Mouse (Mus musculus): Measurements from ENCODE around the gene Lrrc42. TPM values are rescaled to one million over a fixed set of nuclear protein-coding genes. Genes with fewer than 3 reads are reported as not detected.

Gene Lrrc42
- 37.2 TPM for total RNA-seq (2023)

DNA sequence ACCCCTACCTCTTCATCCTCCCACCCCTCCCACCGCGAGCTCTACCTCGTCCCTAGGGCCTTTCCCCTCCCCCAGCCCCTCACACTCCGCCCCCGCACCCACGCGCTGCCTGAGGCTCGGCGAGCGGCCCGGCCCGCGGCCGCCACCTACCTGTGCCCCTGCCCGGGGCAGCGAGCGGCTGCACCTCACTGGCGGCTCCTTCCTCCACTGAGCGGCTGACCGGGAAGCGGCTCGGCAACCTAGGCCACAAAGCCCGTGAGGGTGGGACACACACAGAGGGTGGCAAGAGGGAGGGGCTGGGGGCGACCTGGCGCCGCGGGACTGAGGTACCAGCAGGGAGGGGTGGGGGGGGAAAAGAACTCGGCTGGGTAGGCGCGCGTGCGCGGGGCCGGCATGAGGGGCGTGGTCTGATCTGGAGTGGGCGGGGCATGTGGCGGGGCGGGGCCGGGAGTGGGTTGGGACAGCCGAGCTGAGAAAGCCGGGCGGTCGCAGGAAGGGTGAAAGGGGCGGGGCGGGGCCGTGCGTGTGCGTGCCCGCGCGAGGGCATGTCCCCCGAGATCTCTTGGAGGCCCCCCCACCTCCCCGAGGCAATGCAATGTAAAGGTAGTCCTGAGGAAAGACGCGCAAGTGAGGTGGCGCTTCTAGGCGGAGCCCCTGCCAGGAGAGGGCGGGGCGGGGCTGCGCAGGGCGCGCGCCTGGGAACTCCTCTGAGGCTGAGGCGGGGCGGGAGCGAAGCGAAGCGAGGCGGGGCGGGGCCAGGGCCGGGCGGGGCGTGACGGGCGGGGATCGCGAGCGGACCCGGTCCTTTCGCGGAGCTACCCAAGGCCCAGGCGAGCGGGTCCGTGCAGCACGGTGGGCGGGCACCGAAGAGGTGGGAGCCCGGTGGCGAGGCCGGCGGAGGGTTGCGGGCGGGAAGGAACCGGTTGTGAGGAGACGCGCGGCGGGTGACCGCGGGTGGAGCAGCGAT, at the start of gene Lrrc42, which contains the start of gene Hspb11:
Gene Lrrc42 (minus strand): TSS at position 408 of the 967 bp plus-strand sequence.
Gene Hspb11 (plus strand): TSS at position 469 of the 967 bp plus-strand sequence.

DNA sequence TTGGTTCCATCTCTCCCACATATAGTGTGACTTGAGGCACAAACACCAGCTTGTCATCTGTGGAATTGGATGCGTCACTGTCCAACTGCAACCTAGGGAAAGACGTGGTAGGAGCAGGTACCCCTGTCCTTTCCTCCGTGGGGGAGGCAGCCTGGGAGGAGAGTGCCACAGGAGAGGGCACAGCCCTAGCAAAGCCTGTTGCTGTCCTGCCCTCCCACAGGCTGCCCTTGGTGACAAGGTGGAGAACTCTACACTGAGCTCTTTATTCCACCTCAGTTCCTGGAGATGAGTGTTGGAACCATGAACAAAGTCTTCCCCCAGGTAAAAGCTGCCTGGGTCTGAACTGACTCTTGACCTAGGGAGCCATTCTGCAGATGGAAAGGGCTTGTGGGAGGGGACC, 44.5 kb downstream of the Lrrc42 start, which contains the start of gene Ldlrad1:
Gene Ldlrad1 (plus strand): TSS at position 301 of the 400 bp plus-strand sequence.

Other genes starting within 250 kb of the Lrrc42 start
- gene Mrpl37, start 186.7 kb downstream of the Lrrc42 start, total RNA-seq (2023) = 66.0 TPM
- gene Cyb5rl, start 186.5 kb downstream of the Lrrc42 start, total RNA-seq (2023) = 14.1 TPM
- gene Cdcp2, start 156.6 kb downstream of the Lrrc42 start, total RNA-seq (2023) = not detected
- gene Tmem59, start 75.1 kb downstream of the Lrrc42 start, total RNA-seq (2023) = 130 TPM
- gene Tceanc2, start 74.4 kb downstream of the Lrrc42 start, total RNA-seq (2023) = 42.7 TPM
- gene Ldlrad1, start 44.4 kb downstream of the Lrrc42 start, total RNA-seq (2023) = 0.49 TPM
- gene Hspb11, start 61 bp upstream of the Lrrc42 start, total RNA-seq (2023) = 31.1 TPM
- gene Dio1, start 53.6 kb upstream of the Lrrc42 start, total RNA-seq (2023) = not detected
- 43.4 TPM for gene Yipf1, start 60.8 kb upstream of the Lrrc42 start, total RNA-seq (2023)
- gene Ndc1, start 114.3 kb upstream of the Lrrc42 start, total RNA-seq (2023) = 13.5 TPM
- gene Glis1, start 181.1 kb upstream of the Lrrc42 start, total RNA-seq (2023) = 0.77 TPM